Mouse (Mus musculus): ENCODE data around the gene Dapl1. TPM values are rescaled to one million over a fixed set of nuclear protein-coding genes. Genes with fewer than 3 reads are reported as not detected.

Gene Dapl1
- total RNA-seq, 2 experiments from 2014 or later: not detected

GRCm38 (mm10) chr2:59474336-59474735, 10.1 kb upstream of the Dapl1 start:
- no peak for DNase-seq

GRCm38 (mm10) chr2:59485080-59485479, 627 bp downstream of the Dapl1 start:
- no peak for DNase-seq

- no peak for DNase-seq
These were observed 1.2 kb downstream of the Dapl1 start for GRCm38 (mm10) chr2:59485657-59486056.

GRCm38 (mm10) chr2:59486196-59486845, 1.9 kb downstream of the Dapl1 start:
- no peak for DNase-seq

- DNase-seq: no peak
These were observed 3.8 kb downstream of the Dapl1 start for GRCm38 (mm10) chr2:59488235-59488634.

GRCm38 (mm10) chr2:59490353-59490752, 5.9 kb downstream of the Dapl1 start:
- no peak for DNase-seq

GRCm38 (mm10) chr2:59493445-59494085, 9.1 kb downstream of the Dapl1 start:
- no peak for DNase-seq

GRCm38 (mm10) chr2:59499146-59499545, 14.7 kb downstream of the Dapl1 start:
- DNase-seq: no peak

- DNase-seq: no peak
These were observed 15.3 kb downstream of the Dapl1 start for GRCm38 (mm10) chr2:59499717-59500116.

- no peak for DNase-seq
These were observed 24.6 kb downstream of the Dapl1 start for GRCm38 (mm10) chr2:59509061-59509460.

GRCm38 (mm10) chr2:59510416-59510815, 26.0 kb downstream of the Dapl1 start:
- no peak for DNase-seq

GRCm38 (mm10) chr2:59510882-59511281, 26.4 kb downstream of the Dapl1 start:
- DNase-seq: no peak

- no peak for DNase-seq
These were observed 36.2 kb downstream of the Dapl1 start for GRCm38 (mm10) chr2:59520663-59521062.

- peak; percentile 77 to 80 for DNase-seq
These were observed 37.7 kb downstream of the Dapl1 start for GRCm38 (mm10) chr2:59522079-59522684.

GRCm38 (mm10) chr2:59523526-59523925, 39.1 kb downstream of the Dapl1 start:
- DNase-seq: no peak

- DNase-seq: no peak
These were observed 42.4 kb downstream of the Dapl1 start for GRCm38 (mm10) chr2:59526893-59527292.

GRCm38 (mm10) chr2:59529574-59530080, 45.2 kb downstream of the Dapl1 start:
- no peak for DNase-seq

GRCm38 (mm10) chr2:59530811-59531210, 46.4 kb downstream of the Dapl1 start:
- peak; percentile 26 to 37 for DNase-seq

- no peak for DNase-seq
These were observed 48.5 kb downstream of the Dapl1 start for GRCm38 (mm10) chr2:59532999-59533398.

GRCm38 (mm10) chr2:59533504-59533903, 49.1 kb downstream of the Dapl1 start:
- peak; percentile 39 to 49 for DNase-seq

- no peak for DNase-seq
These were observed 49.7 kb downstream of the Dapl1 start for GRCm38 (mm10) chr2:59533971-59534748.

- no peak for DNase-seq
These were observed 52.5 kb downstream of the Dapl1 start for GRCm38 (mm10) chr2:59536958-59537357.

GRCm38 (mm10) chr2:59538031-59538430, 53.6 kb downstream of the Dapl1 start:
- DNase-seq: peak; percentile 36 to 41
